Mouse (Mus musculus) kidney, embryonic 15.5 days (tissue): ENCODE data around the gene Cacnb1. TPM values are rescaled to one million over a fixed set of nuclear protein-coding genes. Genes with fewer than 3 reads are reported as not detected.
A peak's percentile ranks its signal among the peaks of the same experiment; 100 is the strongest.

Experiments
- ATAC-seq: fragments of 200-750 bp; cut with Nextera tagmentation; replicated peaks from 2 replicates; pipeline ENCODE4 v1.8.0; 2017; ENCODE audit warnings: moderate TSS enrichment; ENCODE audit not compliant: low FRiP score
- H3K27ac ChIP-seq: fragments of 300-500 bp; sonication (generic); 2 replicates; pipeline ENCODE4 v1.5.1; 2015; ENCODE audit warnings: mild to moderate bottlenecking, inconsistent platforms
- H3K27me3 ChIP-seq: fragments of 300-500 bp; sonication (generic); 2 replicates; pipeline ENCODE4 v1.6.1; 2015; ENCODE audit warnings: inconsistent platforms
- H3K36me3 ChIP-seq: fragments of 300-500 bp; sonication (generic); 2 replicates; pipeline ENCODE4 v1.6.1; 2015; ENCODE audit warnings: inconsistent platforms
- H3K4me1 ChIP-seq: fragments of 300-500 bp; sonication (generic); 2 replicates; pipeline ENCODE4 v1.6.1; 2015; ENCODE audit warnings: inconsistent platforms
- H3K4me2 ChIP-seq: fragments of 300-500 bp; sonication (generic); 2 replicates; pipeline ENCODE4 v1.6.1; 2015; ENCODE audit warnings: moderate library complexity, mild to moderate bottlenecking, inconsistent platforms
- H3K4me3 ChIP-seq: fragments of 300-500 bp; sonication (generic); replicated peaks from 2 replicates; pipeline ENCODE4 v1.5.1; 2015; ENCODE audit warnings: mild to moderate bottlenecking, inconsistent platforms
- H3K9ac ChIP-seq: fragments of 300-500 bp; sonication (generic); 2 replicates; pipeline ENCODE4 v1.6.1; 2015; ENCODE audit warnings: mild to moderate bottlenecking, inconsistent platforms
- H3K9me3 ChIP-seq: fragments of 300-500 bp; sonication (generic); replicated peaks from 2 replicates; pipeline ENCODE4 v1.6.1; 2016; ENCODE audit warnings: inconsistent platforms
- WGBS: fragments of 180-500 bp; shearing (Covaris S2); methylation state at CpG from one replicate; pipeline ENCODE4 v1.1.7; 2015; ENCODE audit warnings: mixed read lengths; 5-methylcytosine and 5-hydroxymethylcytosine counted together
- polyA plus RNA-seq: library from polyadenylated mRNA; unstranded; fragments of >200 nt; fragmentation: Nextera tagmentation; extraction: Ambion mirVana; gene quantifications from 2 replicates; pipeline ENCODE4 v1.2.1, GENCODE M21; 2015

Gene Cacnb1
- polyA plus RNA-seq, 1 experiment from 2014 or later, result 15.2 TPM

DNA sequence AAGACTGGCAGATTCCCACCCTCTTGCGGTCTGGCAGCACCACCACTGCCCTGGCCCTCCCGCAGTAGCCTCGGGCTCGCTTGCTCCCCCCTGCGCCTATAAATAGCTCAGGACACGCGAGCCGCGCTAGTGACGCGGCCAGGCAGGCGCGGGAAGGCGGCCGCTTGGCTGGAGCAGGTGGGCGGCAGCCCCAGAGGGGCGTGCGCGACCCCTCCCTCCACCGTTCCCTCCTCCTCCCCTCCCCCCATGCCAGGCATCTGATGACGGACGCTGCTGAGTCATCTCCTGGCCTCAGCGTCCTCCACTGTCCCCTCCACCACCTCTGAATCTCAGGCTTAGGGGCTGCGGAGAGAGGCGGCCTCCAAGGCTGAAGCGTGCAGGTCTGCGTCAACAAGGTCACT, 13.1 kb upstream of the Cacnb1 start:
- no peaks in the 10 kb centered on the region for H3K9me3 ChIP-seq
- H3K4me3 ChIP-seq, result peak overlapping the region; percentile 37
- peak overlapping the region; percentile 75 for H3K4me2 ChIP-seq
- H3K27ac ChIP-seq, result no peak overlapping the region
- H3K4me1 ChIP-seq, result peaks cover 26% of the 10 kb centered on the region
- H3K27me3 ChIP-seq, result peaks cover 16% of the 10 kb centered on the region
- H3K36me3 ChIP-seq, result peaks cover 6% of the 10 kb centered on the region
- H3K9ac ChIP-seq, result peak overlapping the region; percentile 27
- 0% methylated on average over 27 of the region's 27 CpGs for WGBS
- ATAC-seq, result peak; percentile 52

DNA sequence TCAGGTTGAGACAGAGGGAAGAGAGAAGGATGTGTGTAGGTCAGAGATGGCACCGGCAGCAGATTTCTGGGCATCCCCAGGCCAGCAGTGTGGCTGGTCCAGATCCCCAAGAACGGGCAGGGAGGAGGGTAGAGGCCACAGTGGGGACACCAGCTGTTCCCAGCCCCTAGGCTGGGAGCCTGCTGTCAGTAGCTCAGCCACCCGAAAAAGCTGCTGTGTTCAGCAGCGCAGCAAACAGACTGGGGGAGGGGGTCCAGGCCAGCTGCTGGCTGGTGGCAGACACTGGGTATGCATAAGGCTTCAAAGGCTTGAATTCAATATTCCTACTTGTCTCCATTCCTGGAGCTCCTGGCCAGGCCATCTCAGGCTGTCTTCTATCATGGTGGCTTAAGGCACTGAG, 12.0 kb upstream of the Cacnb1 start:
- no peak overlapping the region for H3K4me3 ChIP-seq
- no peak overlapping the region for H3K4me2 ChIP-seq
- no peak overlapping the region; the same call in none of the 2 replicates for H3K27ac ChIP-seq
- H3K9me3 ChIP-seq, result no peaks in the 10 kb centered on the region
- 25% methylated on average over 4 of the region's 4 CpGs for WGBS
- H3K27me3 ChIP-seq, result peaks cover 16% of the 10 kb centered on the region
- H3K36me3 ChIP-seq, result peaks cover 18% of the 10 kb centered on the region
- no peak; the same call in 1 of the 2 replicates for ATAC-seq
- H3K9ac ChIP-seq, result 0 out of 2 replicates have a peak overlapping the region, but pooled peaks have one; percentile 1
- peaks cover 26% of the 10 kb centered on the region for H3K4me1 ChIP-seq

DNA sequence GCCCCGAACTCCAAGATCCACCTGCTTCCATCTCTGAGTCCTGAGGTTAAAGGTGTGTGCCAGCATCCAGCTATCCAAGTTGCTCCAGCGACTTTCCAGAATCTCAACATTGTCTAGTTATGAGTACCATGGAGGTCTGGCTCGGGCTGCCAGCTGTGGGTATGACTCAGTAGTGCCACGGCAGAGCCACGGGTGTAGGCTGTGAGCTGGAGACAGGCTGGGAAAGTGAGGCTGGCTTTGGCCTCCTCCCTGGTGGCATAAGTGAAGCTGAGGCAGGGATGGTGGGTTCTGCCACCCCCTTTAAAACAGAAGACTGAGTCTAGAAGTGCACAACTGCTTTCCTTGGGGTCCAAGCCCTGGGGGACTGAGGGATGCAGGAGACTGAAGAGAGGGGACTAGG, 11.2 kb upstream of the Cacnb1 start:
- no peak for ATAC-seq
- H3K27me3 ChIP-seq, result peaks cover 16% of the 10 kb centered on the region
- peaks cover 26% of the 10 kb centered on the region for H3K36me3 ChIP-seq
- H3K9ac ChIP-seq, result no peak overlapping the region
- H3K4me2 ChIP-seq, result no peak overlapping the region
- H3K4me3 ChIP-seq, result no peak overlapping the region
- H3K27ac ChIP-seq, result no peak overlapping the region
- no peaks in the 10 kb centered on the region for H3K9me3 ChIP-seq
- WGBS, result 88% methylated on average over 5 of the region's 5 CpGs
- H3K4me1 ChIP-seq, result peaks cover 26% of the 10 kb centered on the region

- Histone ChIP-seq H3K4me2 (no peak overlapping the region), H3K27me3 (peaks cover 11% of the 10 kb centered on the region), H3K9me3 (no peaks in the 10 kb centered on the region), H3K4me1 (peaks cover 28% of the 10 kb centered on the region), H3K9ac (no peak overlapping the region), H3K4me3 (no peak overlapping the region), H3K36me3 (peaks cover 37% of the 10 kb centered on the region), H3K27ac (peak overlapping the region; percentile 11)
- no peak for ATAC-seq
- 2% methylated on average over 5 of the region's 5 CpGs for WGBS
Observed at GRCm38 (mm10) chr11:98031443-98031770, 8.6 kb upstream of the Cacnb1 start.

- Histone ChIP-seq H3K27ac (peak overlapping the region; percentile 11), H3K9me3 (no peaks in the 10 kb centered on the region), H3K27me3 (peaks cover 6% of the 10 kb centered on the region), H3K4me3 (no peak overlapping the region), H3K4me1 (peaks cover 26% of the 10 kb centered on the region), H3K36me3 (peaks cover 37% of the 10 kb centered on the region), H3K4me2 (no peak overlapping the region), H3K9ac (no peak overlapping the region)
- WGBS, result 48% methylated on average over 5 of the region's 5 CpGs
- ATAC-seq, result no peak
Observed at GRCm38 (mm10) chr11:98030701-98031442, 8.0 kb upstream of the Cacnb1 start.

- peak overlapping the region; percentile 95; the same call in 1 of the 2 replicates for H3K27ac ChIP-seq
- peak overlapping the region; percentile 87 for H3K4me3 ChIP-seq
- H3K9me3 ChIP-seq, result no peaks in the 10 kb centered on the region
- H3K9ac ChIP-seq, result peak overlapping the region; percentile 98
- no peaks in the 10 kb centered on the region for H3K27me3 ChIP-seq
- 18% methylated on average over 7 of the region's 7 CpGs for WGBS
- H3K36me3 ChIP-seq, result peaks cover 37% of the 10 kb centered on the region
- no peak for ATAC-seq
- peak overlapping the region; percentile 66 for H3K4me2 ChIP-seq
- peaks cover 27% of the 10 kb centered on the region for H3K4me1 ChIP-seq
Observed at GRCm38 (mm10) chr11:98027785-98028184, 5.0 kb upstream of the Cacnb1 start.

GRCm38 (mm10) chr11:98027297-98027688, 4.5 kb upstream of the Cacnb1 start:
- H3K27ac ChIP-seq, result peak overlapping the region; percentile 95
- peak overlapping the region; percentile 87 for H3K4me3 ChIP-seq
- peaks cover 37% of the 10 kb centered on the region for H3K36me3 ChIP-seq
- H3K27me3 ChIP-seq, result no peaks in the 10 kb centered on the region
- peak overlapping the region; percentile 66 for H3K4me2 ChIP-seq
- H3K4me1 ChIP-seq, result peaks cover 28% of the 10 kb centered on the region
- WGBS, result 0% methylated on average over 18 of the region's 18 CpGs
- no peaks in the 10 kb centered on the region for H3K9me3 ChIP-seq
- H3K9ac ChIP-seq, result peak overlapping the region; percentile 98
- no peak; the same call in 1 of the 2 replicates for ATAC-seq

GRCm38 (mm10) chr11:98026570-98027296, 3.9 kb upstream of the Cacnb1 start, which contains the start of gene Rpl19:
Gene Rpl19, plus strand, starts transcription at chr11:98026710.
- H3K4me2 ChIP-seq, result peak within 1 kb of the TSS; percentile 66
- H3K4me3 ChIP-seq, result peak within 1 kb of the TSS; percentile 87
- no peaks in the 10 kb centered on the region for H3K27me3 ChIP-seq
- H3K9ac ChIP-seq, result peak within 1 kb of the TSS; percentile 98
- peak; percentile 69 for ATAC-seq
- H3K9me3 ChIP-seq, result no peaks in the 10 kb centered on the region
- peaks cover 32% of the 10 kb centered on the region for H3K4me1 ChIP-seq
- peaks cover 35% of the 10 kb centered on the region for H3K36me3 ChIP-seq
- WGBS, result under 1% methylated on average over 69 of the region's 69 CpGs
- H3K27ac ChIP-seq, result peak within 1 kb of the TSS; percentile 95

DNA sequence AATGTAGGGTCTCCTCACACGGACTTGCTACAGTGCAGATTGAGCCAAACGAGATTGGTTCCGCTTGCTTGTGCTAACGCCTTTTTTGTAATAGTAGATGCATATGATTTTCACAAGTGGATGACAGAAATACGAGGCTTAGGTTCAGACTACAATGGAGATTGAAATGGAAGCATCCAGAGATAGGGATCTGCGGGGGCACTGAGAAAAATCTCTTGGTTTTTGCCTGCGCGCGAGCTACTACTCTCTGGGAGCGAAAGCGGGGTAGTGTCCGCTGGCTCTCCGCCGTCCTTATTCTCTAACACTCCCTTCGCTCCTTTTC, 3.4 kb upstream of the Cacnb1 start:
- H3K4me1 ChIP-seq, result peaks cover 38% of the 10 kb centered on the region
- peak overlapping the region; percentile 98 for H3K9ac ChIP-seq
- peak overlapping the region; percentile 95 for H3K27ac ChIP-seq
- WGBS, result 4% methylated on average over 15 of the region's 15 CpGs
- H3K9me3 ChIP-seq, result no peaks in the 10 kb centered on the region
- no peak for ATAC-seq
- H3K36me3 ChIP-seq, result peaks cover 33% of the 10 kb centered on the region
- peak overlapping the region; percentile 66 for H3K4me2 ChIP-seq
- H3K4me3 ChIP-seq, result peak overlapping the region; percentile 87
- H3K27me3 ChIP-seq, result no peaks in the 10 kb centered on the region

DNA sequence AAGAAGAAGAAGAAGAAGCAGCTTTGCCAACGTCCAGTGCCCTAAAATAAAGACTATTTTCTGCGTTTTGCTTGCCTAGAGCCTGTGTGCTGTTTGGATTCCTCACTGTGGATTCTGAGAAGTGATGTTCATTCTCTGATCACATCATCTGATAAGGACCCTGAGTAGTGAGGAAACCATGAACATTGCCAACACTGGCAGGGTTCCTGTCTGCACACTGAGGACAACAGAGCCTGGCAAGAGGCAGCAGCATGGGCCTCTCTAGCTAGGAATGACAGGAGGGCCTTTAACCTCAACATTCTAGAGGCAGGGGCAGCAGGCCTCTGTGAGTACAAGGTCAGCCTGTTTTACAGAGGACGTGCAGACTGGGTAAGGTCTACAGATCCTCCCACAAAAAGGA, 1.7 kb upstream of the Cacnb1 start:
- WGBS, result 74% methylated on average over 3 of the region's 3 CpGs
- H3K4me2 ChIP-seq, result no peak overlapping the region
- no peak overlapping the region for H3K27ac ChIP-seq
- ATAC-seq, result no peak
- H3K9me3 ChIP-seq, result no peaks in the 10 kb centered on the region
- H3K9ac ChIP-seq, result no peak overlapping the region
- H3K36me3 ChIP-seq, result peaks cover 16% of the 10 kb centered on the region
- H3K27me3 ChIP-seq, result no peaks in the 10 kb centered on the region
- H3K4me1 ChIP-seq, result peaks cover 55% of the 10 kb centered on the region
- no peak overlapping the region for H3K4me3 ChIP-seq

GRCm38 (mm10) chr11:98022253-98022554, 630 bp downstream of the Cacnb1 start:
- H3K4me3 ChIP-seq, result peak overlapping the region; percentile 87
- peaks cover 13% of the 10 kb centered on the region for H3K36me3 ChIP-seq
- peak overlapping the region; percentile 91 for H3K4me2 ChIP-seq
- WGBS, result under 1% methylated on average over 23 of the region's 23 CpGs
- peak overlapping the region; percentile 98 for H3K27ac ChIP-seq
- H3K4me1 ChIP-seq, result peaks cover 57% of the 10 kb centered on the region
- no peaks in the 10 kb centered on the region for H3K27me3 ChIP-seq
- no peaks in the 10 kb centered on the region for H3K9me3 ChIP-seq
- ATAC-seq, result no peak; the same call in 1 of the 2 replicates
- H3K9ac ChIP-seq, result peak overlapping the region; percentile 84

- Histone ChIP-seq H3K27me3 (no peaks in the 10 kb centered on the region), H3K36me3 (peaks cover 18% of the 10 kb centered on the region), H3K4me3 (peak overlapping the region; percentile 87), H3K27ac (peak overlapping the region; percentile 98), H3K4me2 (peak overlapping the region; percentile 91), H3K9me3 (no peaks in the 10 kb centered on the region), H3K9ac (peak overlapping the region; percentile 84), H3K4me1 (peaks cover 62% of the 10 kb centered on the region)
- peak; percentile 22 for ATAC-seq
- WGBS, result 3% methylated on average over 33 of the region's 34 CpGs
Observed at GRCm38 (mm10) chr11:98021565-98022252, 1.1 kb downstream of the Cacnb1 start.
